Mouse (Mus musculus) midbrain, embryonic 11.5 days (tissue): ENCODE measurements around the gene Lad1. TPM values are rescaled to one million over a fixed set of nuclear protein-coding genes. Genes with fewer than 3 reads are reported as not detected.

ENCODE experiments used
- ATAC-seq: fragments of 200-750 bp; cut with Nextera tagmentation; 2 replicates; pipeline ENCODE4 v1.8.0; 2017; ENCODE audit warnings: moderate TSS enrichment, moderate library complexity; ENCODE audit not compliant: low FRiP score
- DNase-seq: peaks from one replicate; pipeline ENCODE4 v3.0.0; 2015; ENCODE audit warnings: low spot score; ENCODE audit errors: missing footprints
- H3K27ac ChIP-seq: fragments of 300-500 bp; sonication (generic); 2 replicates; pipeline ENCODE4 v1.5.1; 2014; ENCODE audit warnings: low read depth, low read length
- H3K27me3 ChIP-seq: fragments of 300-500 bp; sonication (generic); 2 replicates; pipeline ENCODE4 v1.6.1; 2014; ENCODE audit warnings: mild to moderate bottlenecking, low read length, moderate library complexity, mixed read lengths; ENCODE audit not compliant: control insufficient read depth, insufficient read depth
- H3K36me3 ChIP-seq: fragments of 300-500 bp; sonication (generic); 2 replicates; pipeline ENCODE4 v1.6.1; 2014; ENCODE audit warnings: mild to moderate bottlenecking, low read length, moderate library complexity, mixed read lengths; ENCODE audit not compliant: control insufficient read depth, insufficient read depth
- H3K4me1 ChIP-seq: fragments of 300-500 bp; sonication (generic); 2 replicates; pipeline ENCODE4 v1.6.1; 2014; ENCODE audit warnings: low read length; ENCODE audit not compliant: control insufficient read depth, insufficient read depth
- H3K4me2 ChIP-seq: fragments of 300-500 bp; sonication (generic); 2 replicates; pipeline ENCODE4 v1.6.1; 2014; ENCODE audit warnings: mild to moderate bottlenecking, moderate library complexity
- H3K4me3 ChIP-seq: fragments of 300-500 bp; sonication (generic); 2 replicates; pipeline ENCODE4 v1.5.1; 2014; ENCODE audit warnings: low read depth, low read length
- H3K9ac ChIP-seq: fragments of 300-500 bp; sonication (generic); 2 replicates; pipeline ENCODE4 v1.6.1; 2014; ENCODE audit warnings: low read length
- H3K9me3 ChIP-seq: fragments of 300-500 bp; sonication (generic); 2 replicates; pipeline ENCODE4 v1.6.1; 2016; ENCODE audit warnings: low read length; ENCODE audit not compliant: control insufficient read depth
- WGBS: fragments of 180-500 bp; shearing (Covaris S2); extraction: QIAGEN DNeasy Blood & Tissue Kit; methylation state at CpG from one replicate; pipeline ENCODE4 v1.1.7; 2014; 5-methylcytosine and 5-hydroxymethylcytosine counted together
- polyA plus RNA-seq: library from polyadenylated mRNA; unstranded; fragments of >200 nt; fragmentation: Nextera tagmentation; extraction: Ambion mirVana; gene quantifications from 2 replicates; pipeline ENCODE4 v1.2.1, GENCODE M21; 2014

Gene Lad1
- polyA plus RNA-seq, 1 experiment from 2014 or later, result 0.36 TPM

DNA sequence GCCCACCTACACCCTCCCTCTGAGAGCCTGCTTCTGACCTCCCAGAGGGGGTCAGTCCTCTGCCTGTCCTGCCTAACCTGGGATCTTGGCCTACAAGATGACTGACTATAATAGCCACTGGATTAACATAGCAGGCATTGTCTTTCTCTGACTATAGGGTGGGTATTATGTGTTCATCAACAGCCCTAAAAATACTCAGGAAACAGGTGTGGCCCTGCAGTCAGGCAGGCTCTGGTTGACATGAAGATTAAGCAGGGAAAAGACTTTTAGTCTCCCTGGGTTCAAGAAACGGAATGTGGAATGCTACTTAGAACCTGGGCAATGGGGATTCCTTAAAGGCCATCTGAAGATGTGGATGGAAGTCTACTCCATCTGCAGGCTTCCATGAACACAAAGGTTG is 19.9 kb upstream of the Lad1 start:
- Histone ChIP-seq H3K27ac (no peak overlapping the region), H3K9me3 (no peaks in the 10 kb centered on the region), H3K9ac (no peak overlapping the region), H3K27me3 (peaks cover 1% of the 10 kb centered on the region; the same call in 1 of the 2 replicates), H3K4me1 (peaks cover 20% of the 10 kb centered on the region), H3K4me3 (no peak overlapping the region), H3K36me3 (no peaks in the 10 kb centered on the region), H3K4me2 (no peak overlapping the region)
- DNase-seq, result no peak
- no peak for ATAC-seq
- 76% methylated on average over 1 of the region's 1 CpGs for WGBS

DNA sequence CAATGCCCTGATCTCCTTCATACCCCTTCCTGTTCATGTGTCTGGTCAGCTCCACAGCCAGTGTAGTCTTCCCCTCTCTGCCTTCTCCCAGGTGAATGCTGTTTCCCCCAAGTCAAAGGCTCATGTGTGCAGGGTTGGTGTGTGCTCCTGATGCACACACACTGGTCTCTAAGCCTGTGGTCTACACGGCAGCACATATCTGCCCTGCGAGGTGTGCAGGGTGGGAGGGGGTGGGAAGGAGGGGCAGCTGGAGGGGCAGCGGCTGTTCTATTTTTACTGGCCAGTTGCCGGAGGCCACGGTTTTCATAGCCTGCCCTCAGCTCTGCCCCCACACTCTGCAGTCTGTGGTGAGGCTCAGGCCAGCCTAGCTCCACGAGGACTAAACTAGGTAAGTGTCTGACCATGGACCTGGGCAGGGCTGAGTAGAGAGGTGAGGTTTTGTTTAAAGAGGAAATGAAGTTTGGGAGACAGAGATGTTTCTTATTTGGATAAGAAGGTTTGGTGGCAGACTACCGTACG is 19.2 kb upstream of the Lad1 start:
- Histone ChIP-seq H3K27ac (no peak overlapping the region), H3K4me1 (peaks cover 13% of the 10 kb centered on the region), H3K4me2 (no peak overlapping the region), H3K4me3 (no peak overlapping the region), H3K9me3 (no peaks in the 10 kb centered on the region), H3K36me3 (no peaks in the 10 kb centered on the region), H3K9ac (no peak overlapping the region), H3K27me3 (no peaks in the 10 kb centered on the region)
- ATAC-seq, result no peak
- 80% methylated on average over 8 of the region's 8 CpGs for WGBS
- no peak for DNase-seq

DNA sequence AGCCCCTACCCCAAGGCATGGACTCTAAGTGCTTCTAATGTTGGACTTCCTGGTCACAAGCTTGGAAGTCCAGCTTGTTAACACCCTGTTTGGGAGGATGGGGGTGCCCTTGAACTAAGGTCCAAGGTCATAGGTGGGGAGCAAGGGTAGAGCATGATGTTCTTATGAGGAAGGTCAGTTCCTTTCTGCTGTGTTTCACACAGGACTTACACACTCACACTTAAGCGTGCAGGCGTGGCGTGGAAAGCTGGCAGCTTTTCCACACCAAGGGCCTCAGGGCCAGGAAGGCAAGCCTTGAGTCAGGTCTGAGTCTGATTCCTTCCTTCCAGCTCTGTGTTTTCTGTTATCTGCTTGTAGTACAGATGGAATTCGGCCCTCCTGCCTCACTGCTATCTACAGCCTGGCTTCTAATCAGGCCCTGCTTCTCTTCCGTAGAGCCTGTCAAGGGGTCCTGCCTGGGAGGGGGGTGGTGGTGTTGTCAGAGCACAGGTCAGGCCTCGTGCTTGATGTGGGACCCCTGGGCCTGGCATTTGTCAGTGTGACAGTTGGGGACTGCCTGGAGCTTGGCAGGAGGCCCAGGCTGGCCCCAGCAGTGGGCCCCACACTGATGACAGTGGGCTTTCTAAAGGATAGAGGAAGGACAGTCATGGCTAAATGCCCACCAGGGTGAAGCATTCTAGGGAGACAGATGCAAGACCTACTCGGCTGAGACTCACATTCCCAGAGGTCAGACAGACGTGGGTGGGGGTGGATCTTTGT is 18.0 kb upstream of the Lad1 start:
- H3K4me3 ChIP-seq, result no peak overlapping the region
- 57% methylated on average over 8 of the region's 8 CpGs for WGBS
- H3K27ac ChIP-seq, result no peak overlapping the region
- no peaks in the 10 kb centered on the region for H3K9me3 ChIP-seq
- ATAC-seq (no peak), DNase-seq (no peak)
- peaks cover 4% of the 10 kb centered on the region for H3K4me1 ChIP-seq
- no peaks in the 10 kb centered on the region for H3K27me3 ChIP-seq
- no peak overlapping the region for H3K9ac ChIP-seq
- H3K36me3 ChIP-seq, result no peaks in the 10 kb centered on the region
- H3K4me2 ChIP-seq, result no peak overlapping the region

DNA sequence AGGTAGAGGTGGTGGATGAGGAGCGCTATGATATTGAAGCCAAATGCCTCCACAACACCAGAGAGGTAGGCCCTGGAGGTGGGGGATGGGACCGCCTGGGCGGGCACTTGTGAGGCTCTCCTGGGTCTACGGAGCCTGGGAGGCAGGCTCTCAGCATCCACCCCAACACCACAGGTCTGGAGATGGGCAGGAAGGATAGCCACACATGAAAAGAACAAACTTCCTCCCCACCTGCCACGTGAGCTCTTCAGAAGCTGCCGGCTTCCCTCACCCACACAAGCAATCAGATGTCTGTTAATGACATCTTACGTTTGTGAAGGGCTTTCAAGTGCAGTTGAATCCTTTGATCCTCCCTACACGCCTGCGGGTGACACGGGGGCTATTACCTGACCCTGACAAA is 10.9 kb upstream of the Lad1 start:
- Histone ChIP-seq H3K9ac (no peak overlapping the region), H3K4me3 (no peak overlapping the region)
- 60% methylated on average over 10 of the region's 10 CpGs for WGBS

DNA sequence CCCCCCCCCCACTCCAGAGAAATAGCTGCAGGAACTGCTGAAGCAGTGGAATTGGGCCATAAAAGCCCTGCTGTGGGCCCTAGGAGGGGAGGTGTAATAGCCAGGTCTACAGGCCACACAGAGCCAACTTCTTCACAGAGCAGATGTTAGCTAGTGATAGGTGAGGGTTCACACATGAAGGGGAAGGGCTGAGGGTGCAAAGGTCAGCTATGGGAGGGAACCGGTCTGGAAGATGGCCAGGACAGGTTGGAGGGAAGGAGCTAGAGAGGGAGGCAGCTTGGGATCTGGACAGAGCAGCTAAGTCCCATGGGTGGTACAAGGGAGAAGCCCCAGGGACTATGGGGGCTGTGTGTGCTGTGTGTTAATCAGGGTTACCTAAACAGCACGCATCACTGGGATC is 8.2 kb upstream of the Lad1 start:
- no peak for DNase-seq
- ATAC-seq, result no peak
- Histone ChIP-seq H3K27me3 (no peaks in the 10 kb centered on the region), H3K4me3 (no peak overlapping the region), H3K4me2 (no peak overlapping the region), H3K4me1 (no peaks in the 10 kb centered on the region; the same call in 1 of the 2 replicates), H3K9ac (no peak overlapping the region), H3K27ac (no peak overlapping the region), H3K36me3 (no peaks in the 10 kb centered on the region), H3K9me3 (no peaks in the 10 kb centered on the region)
- 77% methylated on average over 2 of the region's 2 CpGs for WGBS

More for the DNA sequence above, 10.9 kb upstream of the Lad1 start:
- H3K36me3 ChIP-seq, result no peaks in the 10 kb centered on the region
- no peaks in the 10 kb centered on the region for H3K27me3 ChIP-seq
- no peaks in the 10 kb centered on the region; the same call in 1 of the 2 replicates for H3K4me1 ChIP-seq
- H3K4me2 ChIP-seq, result no peak overlapping the region
- H3K27ac ChIP-seq, result no peak overlapping the region
- ATAC-seq (no peak), DNase-seq (no peak)
- no peaks in the 10 kb centered on the region for H3K9me3 ChIP-seq

DNA sequence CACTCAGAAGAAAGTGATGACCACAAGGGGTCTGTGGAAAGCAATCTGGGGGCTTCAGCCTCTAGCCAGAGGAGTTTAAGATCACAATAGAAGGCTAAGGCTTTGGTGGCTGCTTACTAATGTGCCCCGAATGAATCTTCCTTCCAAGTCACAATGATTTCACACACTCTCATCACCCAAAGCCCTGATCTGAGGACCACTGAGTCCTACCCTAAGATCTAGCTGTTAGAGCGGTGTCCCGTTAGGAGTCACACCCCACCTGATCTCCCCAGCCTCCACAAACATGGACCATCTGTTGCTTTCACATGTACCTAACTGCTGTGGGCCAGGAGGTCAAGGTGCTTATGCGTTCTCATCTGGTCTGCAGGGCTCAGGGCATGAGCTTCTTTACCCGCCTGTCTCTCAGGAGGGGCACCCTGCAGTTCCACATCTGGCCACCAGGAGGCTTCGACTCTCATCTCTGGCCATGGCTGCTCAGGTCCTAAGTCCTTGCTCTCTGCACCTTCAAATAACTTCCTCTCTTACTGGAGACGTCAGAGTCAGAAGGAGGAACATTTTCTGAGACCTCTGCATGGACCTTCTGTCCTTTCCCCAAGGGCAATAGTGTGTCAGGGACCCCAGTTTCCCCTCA is 7.3 kb upstream of the Lad1 start:
- WGBS, result 19% methylated on average over 7 of the region's 7 CpGs
- Histone ChIP-seq H3K27ac (no peak overlapping the region), H3K36me3 (no peaks in the 10 kb centered on the region), H3K4me3 (no peak overlapping the region), H3K4me1 (no peaks in the 10 kb centered on the region; the same call in 1 of the 2 replicates), H3K4me2 (no peak overlapping the region), H3K9ac (no peak overlapping the region), H3K27me3 (0 out of 2 replicates have a peak, but pooled peaks cover 1% of the 10 kb centered on the region), H3K9me3 (no peaks in the 10 kb centered on the region)
- ATAC-seq (peak; percentile 77), DNase-seq (peak; percentile 99)

DNA sequence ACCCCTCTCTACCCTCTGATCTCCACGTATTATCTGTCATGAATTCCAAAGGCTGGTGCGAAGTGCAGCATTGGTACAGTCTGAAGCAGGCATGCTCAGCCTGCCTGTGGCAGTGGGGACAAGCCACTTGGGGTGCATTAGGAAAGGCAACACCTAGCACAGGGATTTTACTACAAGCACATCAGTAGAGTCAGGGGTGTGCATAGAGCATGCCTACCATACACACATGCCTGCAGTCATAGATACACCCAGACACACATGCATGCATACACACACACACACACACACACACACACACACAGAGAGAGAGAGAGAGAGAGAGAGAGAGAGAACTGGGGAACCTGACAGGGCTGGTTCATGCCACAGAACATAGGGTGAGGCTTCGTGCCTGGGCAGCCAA is 6.2 kb upstream of the Lad1 start:
- no peaks in the 10 kb centered on the region for H3K36me3 ChIP-seq
- H3K27me3 ChIP-seq, result peaks cover 7% of the 10 kb centered on the region; the same call in 1 of the 2 replicates
- no peaks in the 10 kb centered on the region for H3K9me3 ChIP-seq
- no peak overlapping the region for H3K4me3 ChIP-seq
- no peak overlapping the region for H3K27ac ChIP-seq
- H3K9ac ChIP-seq, result no peak overlapping the region
- H3K4me2 ChIP-seq, result no peak overlapping the region
- 88% methylated on average over 3 of the region's 3 CpGs for WGBS
- DNase-seq (no peak), ATAC-seq (no peak)
- no peaks in the 10 kb centered on the region; the same call in 1 of the 2 replicates for H3K4me1 ChIP-seq

DNA sequence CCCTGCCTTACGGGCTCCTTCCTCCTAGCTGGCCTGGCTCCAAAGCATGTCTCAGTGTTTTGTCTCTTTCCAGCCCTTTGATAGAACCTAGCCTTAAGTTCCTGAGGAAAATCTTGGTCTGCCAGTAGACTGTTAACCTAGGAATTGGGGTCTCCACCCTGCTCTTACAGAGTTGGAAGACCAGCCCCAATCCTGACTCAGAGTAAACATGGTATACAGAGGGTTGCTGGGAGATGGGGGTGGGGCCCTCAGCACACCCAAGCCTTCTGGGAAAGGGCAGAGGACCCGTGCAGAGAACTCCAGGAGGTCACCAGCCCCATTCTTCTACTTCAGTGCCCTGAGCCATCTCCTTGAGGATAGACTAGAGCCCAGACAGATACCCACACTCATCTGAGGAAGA is 5.8 kb upstream of the Lad1 start:
- Histone ChIP-seq H3K9ac (no peak overlapping the region), H3K36me3 (no peaks in the 10 kb centered on the region), H3K27me3 (peaks cover 11% of the 10 kb centered on the region; the same call in 1 of the 2 replicates), H3K4me1 (no peaks in the 10 kb centered on the region; the same call in 1 of the 2 replicates), H3K4me2 (no peak overlapping the region), H3K9me3 (no peaks in the 10 kb centered on the region), H3K4me3 (no peak overlapping the region), H3K27ac (no peak overlapping the region)
- no peak for ATAC-seq
- 58% methylated on average over 2 of the region's 2 CpGs for WGBS
- DNase-seq, result no peak

DNA sequence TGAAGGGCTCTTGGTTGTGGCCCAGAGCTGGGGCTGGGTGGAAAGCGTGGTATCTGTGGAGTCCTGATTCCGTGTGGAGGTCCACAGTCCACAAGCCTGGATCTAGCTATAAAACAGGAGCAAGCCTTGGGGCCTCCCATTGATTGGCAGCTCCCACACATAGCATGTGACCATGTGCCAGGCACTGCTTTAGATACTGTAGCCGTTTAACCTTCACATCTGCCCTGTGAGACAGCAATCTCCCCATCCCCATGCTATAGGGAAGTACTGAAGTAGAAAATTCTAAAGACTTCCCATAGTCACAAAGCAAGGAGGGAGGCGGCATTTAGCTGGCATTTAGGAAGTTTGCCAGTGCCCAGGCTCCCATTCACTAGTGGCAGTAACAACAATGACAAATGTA is 5.3 kb upstream of the Lad1 start:
- Histone ChIP-seq H3K4me1 (no peaks in the 10 kb centered on the region; the same call in 1 of the 2 replicates), H3K4me3 (no peak overlapping the region), H3K27me3 (peaks cover 16% of the 10 kb centered on the region), H3K27ac (no peak overlapping the region), H3K4me2 (no peak overlapping the region), H3K9me3 (no peaks in the 10 kb centered on the region), H3K36me3 (no peaks in the 10 kb centered on the region), H3K9ac (no peak overlapping the region)
- WGBS, result 76% methylated on average over 4 of the region's 4 CpGs
- ATAC-seq (no peak), DNase-seq (no peak)
